In the genomic region with DNA sequence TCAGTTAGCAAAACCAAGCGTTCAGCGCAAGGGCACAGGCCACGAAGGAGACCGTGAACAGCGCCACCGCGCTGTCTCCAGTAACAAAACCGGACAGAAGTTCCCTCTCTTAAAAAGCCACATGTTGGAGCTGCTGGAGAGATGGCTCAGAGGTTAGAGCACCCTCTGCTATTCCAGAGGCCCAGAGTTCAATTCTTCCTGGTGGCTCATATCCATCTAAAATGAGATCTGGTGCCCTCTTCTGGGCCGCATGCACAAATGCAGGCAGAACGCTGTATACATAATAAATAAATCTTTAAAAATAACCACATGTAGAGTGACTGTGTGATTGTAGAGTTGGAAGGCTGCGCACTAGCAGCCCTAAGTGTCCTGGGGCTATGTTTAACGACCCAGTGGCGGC, we compare ENCODE assay signal across 11 mouse cellular contexts. TPM values are rescaled to one million over a fixed set of nuclear protein-coding genes. Genes with fewer than 3 reads are reported as not detected.
DNase-seq lines count a peak whose midpoint lies in the region; ATAC-seq lines count a peak whose summit lies in the region.
"Had no signal": no experiment of that assay in that cellular context is flagged by ENCODE, and none has a peak within 500 bp of the region (broad histone marks: within the 10 kb centered on the region; RNA-seq: fewer than 3 reads in every experiment).

No protein-coding gene starts in this region.

- H3K27ac ChIP-seq in heart, embryonic 16.5 days (ENCODE audit: low read length) = no peak overlapping the region
- no peak overlapping the region for H3K27ac ChIP-seq in heart, embryonic 11.5 days (ENCODE audit: low read depth, low read length)
- no peak overlapping the region for H3K27ac ChIP-seq in neural tube, embryonic 13.5 days (replicated peaks)

- 30% methylated on average over 13 of the region's 13 CpGs for WGBS in heart, embryonic 16.5 days
- 23% methylated on average over 13 of the region's 13 CpGs for WGBS in heart, embryonic 11.5 days (ENCODE audit: insufficient replicate concordance)
- WGBS in neural tube, embryonic 13.5 days = 33% methylated on average over 13 of the region's 13 CpGs

- H3K4me3 ChIP-seq in heart, embryonic 16.5 days (ENCODE audit: low read length) = no peak overlapping the region
- H3K4me3 ChIP-seq in heart, embryonic 11.5 days (ENCODE audit: low read depth, low read length) = no peak overlapping the region
- no peak overlapping the region for H3K4me3 ChIP-seq in neural tube, embryonic 13.5 days
- H3K4me3 ChIP-seq: erythroblast, embryonic 14.5 days had no signal

- no peak overlapping the region for H3K9ac ChIP-seq in heart, embryonic 16.5 days (ENCODE audit: low read length)
- no peak overlapping the region for H3K9ac ChIP-seq in heart, embryonic 11.5 days (ENCODE audit: low read depth, low read length)
- no peak overlapping the region for H3K9ac ChIP-seq in neural tube, embryonic 13.5 days

- H3K9me3 ChIP-seq in heart, embryonic 16.5 days (replicated peaks; ENCODE audit: control insufficient read depth, low read length) = no peaks in the 10 kb centered on the region
- H3K9me3 ChIP-seq in heart, embryonic 11.5 days (replicated peaks; ENCODE audit: control insufficient read depth, low read length) = no peaks in the 10 kb centered on the region
- no peaks in the 10 kb centered on the region for H3K9me3 ChIP-seq in neural tube, embryonic 13.5 days

- H3K27me3 ChIP-seq in heart, embryonic 16.5 days (ENCODE audit: control insufficient read depth, insufficient read depth, low read length) = peaks cover 15% of the 10 kb centered on the region; the same call in 1 of the 2 replicates
- peaks cover 13% of the 10 kb centered on the region for H3K27me3 ChIP-seq in heart, embryonic 11.5 days (ENCODE audit: control insufficient read depth, insufficient read depth, low read length)
- peaks cover 40% of the 10 kb centered on the region for H3K27me3 ChIP-seq in neural tube, embryonic 13.5 days

- H3K36me3 ChIP-seq in heart, embryonic 16.5 days (ENCODE audit: control insufficient read depth, insufficient read depth) = no peaks in the 10 kb centered on the region
- no peaks in the 10 kb centered on the region for H3K36me3 ChIP-seq in heart, embryonic 11.5 days (ENCODE audit: control insufficient read depth, insufficient read depth, low read length)
- H3K36me3 ChIP-seq in neural tube, embryonic 13.5 days = no peaks in the 10 kb centered on the region

- no peak for DNase-seq in neural tube, embryonic 10.5 days (ENCODE audit: extremely low spot score, low spot score)
- DNase-seq in forelimb bud, embryonic 11.5 days (ENCODE audit: low read depth, low spot score) = peak; percentile 49
- DNase-seq in thymus, postnatal 25 days = peak; percentile 33
- DNase-seq in frontal cortex, postnatal 14 days (ENCODE audit: low spot score in 2 of 2) = no peak
- no peak for DNase-seq in adrenal gland, postnatal 25 days

- no peak overlapping the region for H3K4me2 ChIP-seq in heart, embryonic 16.5 days (ENCODE audit: low read depth, low read length)
- no peak overlapping the region for H3K4me2 ChIP-seq in heart, embryonic 11.5 days
- no peak overlapping the region for H3K4me2 ChIP-seq in neural tube, embryonic 13.5 days

- peaks cover 6% of the 10 kb centered on the region for H3K4me1 ChIP-seq in heart, embryonic 16.5 days (ENCODE audit: control insufficient read depth, insufficient read depth, low read length)
- peaks cover 19% of the 10 kb centered on the region for H3K4me1 ChIP-seq in heart, embryonic 11.5 days (ENCODE audit: control insufficient read depth, insufficient read depth, low read length)
- peaks cover 30% of the 10 kb centered on the region for H3K4me1 ChIP-seq in neural tube, embryonic 13.5 days (replicated peaks)

- peak; percentile 35; the same call in 1 of the 2 replicates for ATAC-seq in heart, embryonic 16.5 days (replicated peaks; ENCODE audit: extremely low read depth, insufficient read depth, low FRiP score)
- no peak for ATAC-seq in heart, embryonic 11.5 days (replicated peaks; ENCODE audit: insufficient number of reproducible peaks, low FRiP score, low TSS enrichment)
- ATAC-seq in neural tube, embryonic 13.5 days (ENCODE audit: low read depth) = peak; percentile 40; the same call in 1 of the 2 replicates
- ATAC-seq: inflammation-experienced regulatory T-cells, adult 6 months had no signal

RNA-seq across cellular contexts. Expression of gene Tdgf1, which starts 1.7 kb away (rescaled TPM):
- polyA plus RNA-seq in heart, embryonic 16.5 days (2015; fragmentation: Nextera tagmentation; extraction: Ambion mirVana) = not detected in 2 replicates
- not detected in 2 replicates for polyA plus RNA-seq in heart, embryonic 11.5 days (2014; fragmentation: Nextera tagmentation; extraction: Ambion mirVana)
- polyA plus RNA-seq in neural tube, embryonic 13.5 days (2015; fragmentation: Nextera tagmentation; extraction: Ambion mirVana) = 0.22 TPM in 1 of 2 replicates, not detected in the other
- not detected in 2 replicates for total RNA-seq in adrenal gland, postnatal 25 days (2021)
- polyA plus RNA-seq: erythroblast, embryonic 14.5 days; lung, embryonic 16.5 days had no signal

RNA-seq across cellular contexts. Expression of gene Lrrc2, which starts 7.1 kb away (rescaled TPM):
- 8.1 and 8.6 TPM in 2 replicates for polyA plus RNA-seq in heart, embryonic 16.5 days (2015; fragmentation: Nextera tagmentation; extraction: Ambion mirVana)
- polyA plus RNA-seq in heart, embryonic 11.5 days (2014; fragmentation: Nextera tagmentation; extraction: Ambion mirVana) = 2.0 and 2.1 TPM in 2 replicates
- polyA plus RNA-seq in neural tube, embryonic 13.5 days (2015; fragmentation: Nextera tagmentation; extraction: Ambion mirVana) = 0.62 and 1.1 TPM in 2 replicates
- 8.9 and 10.5 TPM in 2 replicates for total RNA-seq in adrenal gland, postnatal 25 days (2021)
- polyA plus RNA-seq: erythroblast, embryonic 14.5 days had no signal

RNA-seq across cellular contexts. Expression of gene Fam240a, which starts 27.6 kb away (rescaled TPM):
- not detected in 2 replicates for polyA plus RNA-seq in heart, embryonic 16.5 days (2015; fragmentation: Nextera tagmentation; extraction: Ambion mirVana)
- not detected in 2 replicates for polyA plus RNA-seq in heart, embryonic 11.5 days (2014; fragmentation: Nextera tagmentation; extraction: Ambion mirVana)
- polyA plus RNA-seq in neural tube, embryonic 13.5 days (2015; fragmentation: Nextera tagmentation; extraction: Ambion mirVana) = not detected in 2 replicates
- not detected in 2 replicates for total RNA-seq in adrenal gland, postnatal 25 days (2021)
- polyA plus RNA-seq: erythroblast, embryonic 14.5 days; inflammation-experienced regulatory T-cells, adult 6 months; lung, embryonic 16.5 days had no signal

RNA-seq across cellular contexts. Expression of gene Rtp3, which starts 46.1 kb away (rescaled TPM):
- 0.13 and 0.29 TPM in 2 replicates for polyA plus RNA-seq in heart, embryonic 16.5 days (2015; fragmentation: Nextera tagmentation; extraction: Ambion mirVana)
- polyA plus RNA-seq in heart, embryonic 11.5 days (2014; fragmentation: Nextera tagmentation; extraction: Ambion mirVana) = 0.14 and 0.29 TPM in 2 replicates
- not detected in 2 replicates for polyA plus RNA-seq in neural tube, embryonic 13.5 days (2015; fragmentation: Nextera tagmentation; extraction: Ambion mirVana)
- 3.0 and 4.8 TPM in 2 replicates for total RNA-seq in adrenal gland, postnatal 25 days (2021)
- polyA plus RNA-seq: erythroblast, embryonic 14.5 days; inflammation-experienced regulatory T-cells, adult 6 months had no signal

Comparison
In these comparisons a context has a peak if more than half of its experiments do, and no peak if none do; other contexts are left out.
1. DNase-seq: peak in forelimb bud, embryonic 11.5 days (single experiment) and thymus, postnatal 25 days (single experiment); none in neural tube, embryonic 10.5 days (single experiment), frontal cortex, postnatal 14 days (0 of 2) and adrenal gland, postnatal 25 days (single experiment).